Mouse (Mus musculus) kidney, embryonic 16.5 days (tissue): ENCODE data around the gene Ncln. TPM values are rescaled to one million over a fixed set of nuclear protein-coding genes. Genes with fewer than 3 reads are reported as not detected.
A peak's percentile ranks its signal among the peaks of the same experiment; 100 is the strongest.

ENCODE experiments used
- ATAC-seq: fragments of 200-750 bp; cut with Nextera tagmentation; 2 replicates; pipeline ENCODE4 v1.8.0; 2017; ENCODE audit warnings: moderate TSS enrichment; ENCODE audit not compliant: low FRiP score, low TSS enrichment
- H3K27ac ChIP-seq: fragments of 300-500 bp; sonication (generic); 2 replicates; pipeline ENCODE4 v1.5.1; 2014; ENCODE audit warnings: low read length
- H3K27me3 ChIP-seq: fragments of 300-500 bp; sonication (generic); 2 replicates; pipeline ENCODE4 v1.6.1; 2014; ENCODE audit warnings: low read length, control low read depth, mixed read lengths; ENCODE audit not compliant: insufficient read depth
- H3K36me3 ChIP-seq: fragments of 300-500 bp; sonication (generic); 2 replicates; pipeline ENCODE4 v1.6.1; 2014; ENCODE audit warnings: low read length, control low read depth, mixed read lengths; ENCODE audit not compliant: insufficient read depth
- H3K4me1 ChIP-seq: fragments of 300-500 bp; sonication (generic); 2 replicates; pipeline ENCODE4 v1.6.1; 2014; ENCODE audit warnings: low read length, control low read depth, mixed read lengths; ENCODE audit not compliant: insufficient read depth
- H3K4me2 ChIP-seq: fragments of 300-500 bp; sonication (generic); replicated peaks from 2 replicates; pipeline ENCODE4 v1.6.1; 2014; ENCODE audit warnings: low read depth, low read length
- H3K4me3 ChIP-seq: fragments of 300-500 bp; sonication (generic); 2 replicates; pipeline ENCODE4 v1.5.1; 2014; ENCODE audit warnings: mild to moderate bottlenecking, low read length
- H3K9ac ChIP-seq: fragments of 300-500 bp; sonication (generic); replicated peaks from 2 replicates; pipeline ENCODE4 v1.6.1; 2014; ENCODE audit warnings: low read length
- H3K9me3 ChIP-seq: fragments of 300-500 bp; sonication (generic); 2 replicates; pipeline ENCODE4 v1.6.1; 2016; ENCODE audit warnings: low read length, control low read depth
- WGBS: fragments of 180-500 bp; shearing (Covaris S2); extraction: QIAGEN DNeasy Blood & Tissue Kit; methylation state at CpG from one replicate; pipeline ENCODE4 v1.1.7; 2014; 5-methylcytosine and 5-hydroxymethylcytosine counted together
- polyA plus RNA-seq: library from polyadenylated mRNA; unstranded; fragments of >200 nt; fragmentation: Nextera tagmentation; extraction: Ambion mirVana; gene quantifications from 2 replicates; pipeline ENCODE4 v1.2.1, GENCODE M21; 2015

The Ncln gene
- 107 and 112 TPM in 2 replicates for polyA plus RNA-seq

DNA sequence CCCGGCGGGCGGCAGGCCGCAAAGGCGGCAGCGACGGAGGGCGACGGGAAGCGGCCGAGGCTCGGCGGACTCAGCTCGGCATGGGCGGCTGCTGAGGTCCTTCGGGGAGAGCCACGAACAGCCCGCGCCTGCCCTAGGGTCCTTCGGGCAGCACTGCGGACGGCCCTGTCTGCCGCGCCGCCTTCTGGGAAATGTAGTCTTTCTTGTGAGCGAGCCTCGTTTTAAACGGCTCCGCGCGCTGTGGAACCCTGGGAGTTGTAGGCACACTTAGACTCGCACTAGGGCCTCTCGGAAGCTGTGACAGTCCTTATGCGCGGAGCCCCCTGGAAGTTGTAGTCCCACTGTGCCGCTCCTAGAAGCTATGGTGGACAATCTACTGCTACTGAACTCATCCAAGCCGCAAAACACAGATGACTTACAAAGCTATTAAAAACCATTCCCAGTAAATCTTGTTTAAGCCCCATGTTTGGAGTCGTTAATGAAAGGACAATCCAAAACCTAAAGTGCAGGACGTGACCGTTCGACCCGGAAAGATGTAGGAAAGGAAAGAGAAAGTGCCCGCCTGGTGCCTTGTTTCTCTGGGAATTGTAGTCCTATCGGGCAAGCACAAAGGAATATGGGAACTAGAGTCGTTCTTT is at the start of gene Ncln:
Gene Ncln, minus strand, starts transcription at position 129 of the 638 bp plus-strand sequence.
- no peaks in the 10 kb centered on the region for H3K27me3 ChIP-seq

DNA sequence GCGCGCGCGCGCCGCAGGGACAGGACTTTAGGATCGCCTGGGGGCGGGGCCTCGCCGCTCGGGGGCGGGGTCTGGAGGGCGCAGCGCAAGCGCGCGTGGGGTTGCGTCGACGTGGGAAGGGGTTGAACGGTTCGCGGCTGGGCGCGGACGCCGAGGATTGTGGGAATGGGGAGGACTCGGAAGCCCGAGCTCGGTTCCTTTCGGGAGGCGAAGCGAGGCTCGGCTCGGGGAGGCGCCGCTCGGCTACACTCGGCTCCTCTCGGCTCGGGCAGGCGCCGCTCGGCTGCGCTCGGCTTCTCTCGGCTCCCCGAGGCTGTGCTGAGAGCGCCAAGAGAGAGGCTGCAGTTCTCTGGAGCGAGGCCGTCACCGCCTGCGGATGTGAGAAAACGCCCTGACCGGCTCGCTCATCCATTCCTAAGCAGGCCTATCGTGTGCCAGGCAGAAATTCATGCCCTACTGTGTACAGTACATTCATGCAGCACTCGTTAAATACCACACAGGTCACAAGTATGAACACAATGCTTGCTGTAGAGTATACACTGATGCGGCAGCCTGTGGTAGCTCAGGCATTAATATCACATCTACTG is 49.1 kb upstream of the Ncln start, which contains the start of gene Gna11:
Gene Gna11, minus strand, starts transcription at position 30 of the 587 bp plus-strand sequence.
- WGBS, result under 1% methylated on average over 53 of the region's 59 CpGs
- peak within 1 kb of the TSS; percentile 87 for H3K4me2 ChIP-seq
- no peaks in the 10 kb centered on the region for H3K27me3 ChIP-seq
- H3K4me1 ChIP-seq, result peaks cover 32% of the 10 kb centered on the region
- H3K9ac ChIP-seq, result peak within 1 kb of the TSS; percentile 92
- H3K36me3 ChIP-seq, result no peaks in the 10 kb centered on the region
- peak within 1 kb of the TSS; percentile 70 for H3K4me3 ChIP-seq
- peak; percentile 96 for ATAC-seq
- H3K9me3 ChIP-seq, result no peaks in the 10 kb centered on the region
- peak within 1 kb of the TSS; percentile 92 for H3K27ac ChIP-seq

More for the DNA sequence above, at the start of gene Ncln:
- H3K4me1 ChIP-seq, result peaks cover 16% of the 10 kb centered on the region
- peak; percentile 97 for ATAC-seq
- H3K9ac ChIP-seq, result peak within 1 kb of the TSS; percentile 93
- peaks cover 14% of the 10 kb centered on the region for H3K36me3 ChIP-seq
- peak within 1 kb of the TSS; percentile 85 for H3K27ac ChIP-seq
- WGBS, result under 1% methylated on average over 45 of the region's 45 CpGs
- H3K4me3 ChIP-seq, result peak within 1 kb of the TSS; percentile 83
- H3K9me3 ChIP-seq, result no peaks in the 10 kb centered on the region
- H3K4me2 ChIP-seq, result peak within 1 kb of the TSS; percentile 95

DNA sequence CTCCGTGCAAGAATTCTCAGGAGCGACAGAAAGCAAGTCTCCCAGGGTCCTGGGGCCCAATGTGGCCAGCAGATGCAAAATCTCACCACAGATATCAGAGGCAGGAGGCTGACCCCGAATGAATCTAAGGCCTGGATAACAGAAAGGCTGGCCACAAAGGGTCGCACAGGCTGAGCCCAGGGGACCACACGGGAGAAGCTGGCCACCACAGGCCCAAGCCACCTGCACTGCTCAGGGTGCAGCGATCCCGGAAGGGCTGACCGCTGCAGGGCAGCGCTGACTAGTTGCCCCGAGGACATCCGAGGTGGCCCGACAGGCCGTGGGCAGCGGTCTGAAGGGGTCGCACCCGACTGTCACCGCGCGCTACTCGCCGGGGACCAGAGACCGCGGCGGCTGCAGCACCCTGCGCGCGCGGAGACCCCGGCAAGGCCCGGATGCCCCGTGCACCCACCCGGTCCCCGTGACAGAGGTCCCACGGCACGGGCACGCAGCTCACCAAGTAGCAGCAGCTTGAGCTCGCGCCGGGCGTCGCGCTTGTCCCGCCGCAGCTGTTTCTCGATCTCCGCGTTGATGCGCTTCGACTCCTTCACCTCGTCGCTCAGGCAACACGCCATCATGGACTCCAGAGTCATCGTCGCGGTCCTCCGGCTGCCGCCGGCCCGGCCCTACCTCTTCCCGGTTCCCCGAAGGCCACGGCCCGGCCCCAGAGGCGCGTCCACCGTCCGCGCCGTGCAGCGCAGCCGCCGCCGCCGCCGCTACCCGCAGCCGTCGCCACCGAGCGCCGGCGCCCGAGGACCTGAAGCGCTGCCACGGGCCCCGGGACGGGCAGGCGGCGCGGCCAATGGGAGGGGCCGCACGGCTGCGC is 48.3 kb upstream of the Ncln start:
- no peaks in the 10 kb centered on the region for H3K9me3 ChIP-seq
- H3K27ac ChIP-seq, result peak overlapping the region; percentile 73; the same call in 1 of the 2 replicates
- H3K9ac ChIP-seq, result peak overlapping the region; percentile 92
- under 1% methylated on average over 86 of the region's 93 CpGs for WGBS
- H3K27me3 ChIP-seq, result no peaks in the 10 kb centered on the region
- H3K4me1 ChIP-seq, result peaks cover 32% of the 10 kb centered on the region
- H3K4me3 ChIP-seq, result peak overlapping the region; percentile 70
- peak; percentile 52; the same call in 1 of the 2 replicates for ATAC-seq
- H3K36me3 ChIP-seq, result no peaks in the 10 kb centered on the region
- peak overlapping the region; percentile 87 for H3K4me2 ChIP-seq

DNA sequence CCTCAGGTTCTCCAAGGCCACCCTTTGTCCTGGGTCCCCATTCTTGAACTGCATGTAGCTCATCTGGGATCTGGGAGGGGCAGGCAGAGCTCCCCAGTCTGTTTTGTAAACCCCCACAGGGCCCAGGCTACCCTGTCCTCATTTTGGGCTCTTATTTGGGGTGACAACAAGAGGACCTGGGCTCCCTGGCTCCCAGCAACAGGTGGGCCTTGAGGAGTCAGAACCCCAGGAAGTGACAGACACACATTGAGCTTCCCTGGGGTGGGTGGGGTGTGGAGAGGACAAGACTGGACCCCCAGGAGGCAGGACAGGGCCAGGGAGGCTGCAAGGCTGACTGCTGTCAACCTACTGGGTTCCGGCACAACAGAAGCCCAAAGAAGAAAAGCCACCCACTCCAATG is 47.4 kb upstream of the Ncln start:
- H3K36me3 ChIP-seq, result no peaks in the 10 kb centered on the region
- H3K4me1 ChIP-seq, result peaks cover 32% of the 10 kb centered on the region
- peak overlapping the region; percentile 87 for H3K4me2 ChIP-seq
- no peaks in the 10 kb centered on the region for H3K27me3 ChIP-seq
- H3K4me3 ChIP-seq, result peak overlapping the region; percentile 70
- WGBS, result 78% methylated on average over 1 of the region's 1 CpGs
- peak overlapping the region; percentile 92 for H3K9ac ChIP-seq
- ATAC-seq, result no peak
- H3K9me3 ChIP-seq, result no peaks in the 10 kb centered on the region
- no peak overlapping the region for H3K27ac ChIP-seq

DNA sequence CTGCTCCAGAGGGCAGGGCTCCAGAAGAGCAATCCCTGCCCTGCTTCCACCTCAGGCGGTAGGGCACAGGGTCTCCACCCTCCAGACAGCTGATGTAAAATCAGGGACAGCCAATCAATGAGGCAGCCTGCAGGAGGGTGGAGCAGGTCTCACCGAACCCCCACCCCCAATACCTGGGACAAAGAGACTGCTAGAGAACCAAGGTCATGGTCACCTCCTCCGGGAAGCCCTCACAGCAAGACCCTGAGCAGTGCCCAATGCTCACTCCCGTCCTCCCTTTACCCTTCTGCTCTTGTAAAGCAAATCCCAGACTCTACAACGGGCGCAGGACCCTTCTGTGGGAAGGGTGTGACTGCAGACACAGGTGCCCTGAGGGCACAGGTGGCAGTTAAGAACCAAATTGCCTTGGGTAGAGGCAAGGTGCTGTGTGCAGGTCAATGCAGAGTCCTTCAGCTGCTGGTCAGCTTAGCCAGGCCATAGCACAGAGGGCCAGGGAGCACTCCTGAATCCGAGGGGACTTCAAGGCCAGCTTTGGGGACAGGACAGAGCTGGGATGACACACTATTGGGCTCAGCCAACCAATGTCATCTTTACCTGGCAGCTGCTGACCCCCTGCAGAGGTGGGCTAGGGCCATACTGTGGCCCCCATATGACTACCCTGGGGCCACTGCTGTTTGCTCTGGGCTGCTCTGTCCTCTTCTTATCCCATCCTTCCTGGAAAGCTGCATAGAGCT is 46.7 kb upstream of the Ncln start:
- no peaks in the 10 kb centered on the region for H3K27me3 ChIP-seq
- H3K4me2 ChIP-seq, result peak overlapping the region; percentile 87
- H3K4me3 ChIP-seq, result peak overlapping the region; percentile 70
- H3K36me3 ChIP-seq, result no peaks in the 10 kb centered on the region
- H3K9me3 ChIP-seq, result no peaks in the 10 kb centered on the region
- 68% methylated on average over 7 of the region's 7 CpGs for WGBS
- H3K9ac ChIP-seq, result peak overlapping the region; percentile 92
- no peak overlapping the region for H3K27ac ChIP-seq
- peaks cover 32% of the 10 kb centered on the region for H3K4me1 ChIP-seq
- no peak for ATAC-seq

DNA sequence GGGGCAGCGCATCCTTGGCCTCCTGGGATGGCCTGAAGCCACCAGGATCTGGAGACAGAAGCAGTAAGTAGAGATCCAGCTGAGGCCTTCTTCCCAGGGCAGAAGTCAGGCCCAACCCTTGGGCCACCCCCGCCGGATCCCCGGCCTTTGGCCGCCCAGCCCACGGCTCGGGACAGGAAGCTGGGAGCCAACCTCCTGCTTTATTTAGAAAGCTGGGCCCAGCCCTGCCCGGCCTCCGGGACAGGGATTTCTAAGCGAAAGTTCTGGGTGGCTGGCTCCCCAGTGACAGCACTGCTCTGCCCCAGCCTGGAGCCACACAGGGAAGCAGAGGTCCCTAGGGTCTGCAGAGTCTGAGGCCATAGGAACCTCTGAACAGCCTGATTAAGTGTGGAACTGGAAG is 45.6 kb upstream of the Ncln start:
- H3K36me3 ChIP-seq, result no peaks in the 10 kb centered on the region; the same call in 1 of the 2 replicates
- peak overlapping the region; percentile 54 for H3K9ac ChIP-seq
- no peaks in the 10 kb centered on the region for H3K27me3 ChIP-seq
- no peaks in the 10 kb centered on the region for H3K9me3 ChIP-seq
- ATAC-seq, result no peak
- H3K4me3 ChIP-seq, result no peak overlapping the region
- H3K4me1 ChIP-seq, result peaks cover 32% of the 10 kb centered on the region
- peak overlapping the region; percentile 26 for H3K4me2 ChIP-seq
- peak overlapping the region; percentile 63 for H3K27ac ChIP-seq
- 42% methylated on average over 10 of the region's 10 CpGs for WGBS

GRCm38 (mm10) chr10:81541363-81541762 is 45.2 kb upstream of the Ncln start:
- ATAC-seq, result no peak
- Histone ChIP-seq H3K27me3 (no peaks in the 10 kb centered on the region), H3K4me2 (no peak overlapping the region), H3K36me3 (no peaks in the 10 kb centered on the region; the same call in 1 of the 2 replicates), H3K9me3 (no peaks in the 10 kb centered on the region), H3K4me1 (peaks cover 32% of the 10 kb centered on the region), H3K27ac (peak overlapping the region; percentile 63), H3K9ac (peak overlapping the region; percentile 54), H3K4me3 (no peak overlapping the region)
- WGBS, result 76% methylated on average over 5 of the region's 5 CpGs

GRCm38 (mm10) chr10:81538321-81539048 is 42.3 kb upstream of the Ncln start:
- Histone ChIP-seq H3K27ac (no peak overlapping the region), H3K9ac (no peak overlapping the region), H3K27me3 (no peaks in the 10 kb centered on the region), H3K9me3 (no peaks in the 10 kb centered on the region), H3K36me3 (peaks cover 4% of the 10 kb centered on the region; the same call in 1 of the 2 replicates), H3K4me1 (peaks cover 20% of the 10 kb centered on the region), H3K4me2 (no peak overlapping the region), H3K4me3 (no peak overlapping the region)
- no peak for ATAC-seq
- 80% methylated on average over 3 of the region's 3 CpGs for WGBS

- Histone ChIP-seq H3K27ac (no peak overlapping the region), H3K36me3 (peaks cover 11% of the 10 kb centered on the region), H3K27me3 (no peaks in the 10 kb centered on the region), H3K4me2 (no peak overlapping the region), H3K9ac (no peak overlapping the region), H3K4me3 (no peak overlapping the region), H3K9me3 (no peaks in the 10 kb centered on the region), H3K4me1 (peaks cover 9% of the 10 kb centered on the region)
- 87% methylated on average over 2 of the region's 2 CpGs for WGBS
- no peak for ATAC-seq
These were observed 41.2 kb upstream of the Ncln start for GRCm38 (mm10) chr10:81537429-81537828.
